Mouse (Mus musculus): ENCODE measurements around the gene Itgb3.

- no peak for TF ChIP-seq USF1 (IDR thresholded peaks at IDR 0.05; ENCODE audit: low read depth)
- TF ChIP-seq SRF (IDR thresholded peaks at IDR 0.05; ENCODE audit: control insufficient read depth, insufficient read length, low read depth): no peak
- TF ChIP-seq POLR2A (IDR thresholded peaks at IDR 0.05; ENCODE audit: insufficient read length, low read depth): no peak
Measured at GRCm38 (mm10) chr11:104614130-104614529, 6.3 kb downstream of the Itgb3 start.
